8 mouse cellular contexts compared by ENCODE assay signal in the genomic region with DNA sequence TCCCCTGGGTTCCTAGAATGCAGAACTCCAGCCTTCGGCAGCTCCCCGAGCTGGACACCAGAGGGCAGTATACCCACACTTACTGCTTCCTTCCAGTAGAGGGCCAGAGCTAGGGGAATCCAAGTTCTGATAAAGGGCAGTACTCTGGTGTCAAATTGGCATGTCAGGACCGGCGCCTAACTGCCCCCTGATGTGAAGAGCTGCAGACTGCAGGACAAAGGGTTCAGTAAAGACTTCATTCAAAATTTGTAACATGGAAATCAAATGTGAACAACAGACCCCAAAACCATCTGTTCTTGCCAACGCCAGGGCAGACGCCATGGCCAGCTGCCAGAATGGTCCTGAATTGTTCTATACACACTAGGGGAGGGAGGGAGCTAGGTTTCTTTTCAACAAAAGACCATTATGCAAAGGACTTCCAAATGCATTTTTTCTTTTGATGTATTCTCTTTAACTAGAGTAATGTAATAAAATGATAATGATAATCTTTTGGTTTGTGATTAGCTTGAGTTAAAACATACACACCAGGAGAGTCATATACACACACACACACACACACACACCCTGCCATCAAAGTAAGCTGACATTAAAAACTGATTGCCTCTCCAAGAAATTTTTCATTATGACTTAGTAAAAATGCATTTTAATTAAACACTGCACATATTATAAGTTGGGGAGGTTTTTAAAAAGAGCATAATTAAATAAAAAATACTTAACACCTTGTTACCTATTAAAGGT.
DNase-seq lines count a peak whose midpoint lies in the region; ATAC-seq and TF ChIP-seq lines count a peak whose summit lies in the region.

No protein-coding gene starts in this region.

- peak; percentile 93 for ATAC-seq in forebrain, embryonic 16.5 days
- 0 out of 2 replicates have a peak, but pooled peaks have one; percentile 37 for ATAC-seq in lung, postnatal 0 days

- 11% methylated on average over 6 of the region's 6 CpGs for WGBS in forebrain, embryonic 16.5 days
- 16% methylated on average over 6 of the region's 6 CpGs for WGBS in lung, postnatal 0 days

- no peak overlapping the region for H3K9ac ChIP-seq in ES-E14 (ENCODE audit: insufficient read depth, low read depth, low read length, poor library complexity, severe bottlenecking)
- H3K9ac ChIP-seq in forebrain, embryonic 16.5 days (replicated peaks; ENCODE audit: low read depth, low read length), result no peak overlapping the region
- H3K9ac ChIP-seq in lung, postnatal 0 days (replicated peaks; ENCODE audit: low read depth), result no peak overlapping the region

- peak; percentile 51 for DNase-seq in ES-E14 (ENCODE audit: low read depth, low spot score)
- peak; percentile 22 for DNase-seq in cerebellum, adult 11 months
- DNase-seq in heart, postnatal 4 days, result peak; percentile 80
- peak; percentile 42 to 65 for DNase-seq in layer of hippocampus, adult 2 months (ENCODE audit: low spot score in 2 of 2)
- DNase-seq in lung, postnatal 0 days (ENCODE audit: low spot score), result peak; percentile 67
- peak; percentile 88 for DNase-seq in retina, embryonic 14.5 days (ENCODE audit: low spot score)
- peak; percentile 53 for DNase-seq in thymus, postnatal 4 days

- no peaks in the 10 kb centered on the region for H3K27me3 ChIP-seq in forebrain, embryonic 16.5 days (replicated peaks; ENCODE audit: control insufficient read depth, insufficient read depth, low read length)
- no peaks in the 10 kb centered on the region for H3K27me3 ChIP-seq in lung, postnatal 0 days (replicated peaks; ENCODE audit: insufficient read depth, low read length)

- H3K27ac ChIP-seq in ES-E14 (ENCODE audit: insufficient read depth, low read depth, low read length, poor library complexity, severe bottlenecking), result no peak overlapping the region
- no peak overlapping the region for H3K27ac ChIP-seq in forebrain, embryonic 16.5 days (ENCODE audit: low read length)
- no peak overlapping the region for H3K27ac ChIP-seq in layer of hippocampus, adult 2 months
- no peak overlapping the region for H3K27ac ChIP-seq in lung, postnatal 0 days (ENCODE audit: low read length)

- H3K36me3 ChIP-seq in ES-E14 (ENCODE audit: control insufficient read depth, insufficient read depth, low read length, poor library complexity, severe bottlenecking), result no peaks in the 10 kb centered on the region
- no peaks in the 10 kb centered on the region for H3K36me3 ChIP-seq in forebrain, embryonic 16.5 days (ENCODE audit: control insufficient read depth, insufficient read depth)
- H3K36me3 ChIP-seq in lung, postnatal 0 days (ENCODE audit: insufficient read depth, low read length), result no peaks in the 10 kb centered on the region

- no peak for TF ChIP-seq EP300 in lung, postnatal 0 days (IDR thresholded peaks at IDR 0.05)

- peak; percentile 99 for TF ChIP-seq CTCF in layer of hippocampus, adult 2 months (conservative IDR thresholded peaks at IDR 0.05)
- peak; percentile 96 for TF ChIP-seq CTCF in lung, postnatal 0 days (IDR thresholded peaks at IDR 0.05)

- in situ Hi-C loops in ES-E14 (cut with MboI; ENCODE audit: low sequenced_read_pairs in 2 of 2, unreplicated experiment in 2 of 2), result loop anchor here in 1 of 2 experiments (25.0 kb wide), 1 partner anchor 259 kb away; no protein-coding TSS in a partner anchor

- H3K9me3 ChIP-seq in ES-E14 (ENCODE audit: control insufficient read depth, insufficient read depth, low read depth, low read length), result no peaks in the 10 kb centered on the region
- no peaks in the 10 kb centered on the region for H3K9me3 ChIP-seq in forebrain, embryonic 16.5 days (ENCODE audit: control insufficient read depth, low read length)
- no peaks in the 10 kb centered on the region for H3K9me3 ChIP-seq in lung, postnatal 0 days (ENCODE audit: low read length)

- H3K4me3 ChIP-seq in ES-E14 (ENCODE audit: insufficient read depth in 1 of 2, low read depth in 1 of 2, low read length in 2 of 2, poor library complexity in 1 of 2, severe bottlenecking in 1 of 2), result no peak overlapping the region
- no peak overlapping the region for H3K4me3 ChIP-seq in forebrain, embryonic 16.5 days (replicated peaks; ENCODE audit: low read length)
- no peak overlapping the region for H3K4me3 ChIP-seq in layer of hippocampus, adult 2 months
- H3K4me3 ChIP-seq in lung, postnatal 0 days (ENCODE audit: low read depth, low read length), result no peak overlapping the region

- H3K4me1 ChIP-seq in ES-E14 (ENCODE audit: control insufficient read depth in 2 of 2, insufficient read depth in 2 of 2, low read length in 2 of 2, poor library complexity in 1 of 2), result no peaks in the 10 kb centered on the region
- H3K4me1 ChIP-seq in forebrain, embryonic 16.5 days (replicated peaks; ENCODE audit: control insufficient read depth, insufficient read depth, low read length), result 0 out of 2 replicates have a peak, but pooled peaks cover 2% of the 10 kb centered on the region
- H3K4me1 ChIP-seq in lung, postnatal 0 days (ENCODE audit: insufficient read depth, low read depth, low read length), result no peaks in the 10 kb centered on the region

- peak overlapping the region; percentile 21 for H3K4me2 ChIP-seq in forebrain, embryonic 16.5 days (ENCODE audit: low read length)
- H3K4me2 ChIP-seq in lung, postnatal 0 days (replicated peaks; ENCODE audit: low read depth, low read length), result peak overlapping the region; percentile 36; the same call in 1 of the 2 replicates

TF ChIP-seq in ES-E14, 5 proteins besides CTCF, POLR2A, EP300 and RAD21:
- TF ChIP-seq HCFC1 (IDR thresholded peaks at IDR 0.05; ENCODE audit: borderline replicate concordance, insufficient read depth, low read length) (no peak), MAFK (IDR thresholded peaks at IDR 0.05; ENCODE audit: insufficient read depth, low read depth, low read length) (no peak), ZNF384 (IDR thresholded peaks at IDR 0.05; ENCODE audit: low read depth, low read length) (0 out of 2 replicates have a peak, but pooled peaks have one; percentile 27), ZC3H11A (IDR thresholded peaks at IDR 0.05; ENCODE audit: borderline replicate concordance, low read depth, low read length) (peak; percentile 67; the same call in 1 of the 2 replicates), CHD2 (IDR thresholded peaks at IDR 0.05; ENCODE audit: low read depth, low read length) (no peak)

Comparison
In these comparisons a context has a peak if more than half of its experiments do, and no peak if none do; other contexts are left out.
1. DNase-seq: peak in every context shown above with its lines; median percentile 88 in retina, embryonic 14.5 days; 80 in heart, postnatal 4 days; 67 in lung, postnatal 0 days; 54 in layer of hippocampus, adult 2 months; 53 in thymus, postnatal 4 days; 51 in ES-E14; 22 in cerebellum, adult 11 months.